Mouse (Mus musculus) kidney, adult 2 months (tissue): Measurements from ENCODE around the gene Havcr2. TPM values are rescaled to one million over a fixed set of nuclear protein-coding genes. Genes with fewer than 3 reads are reported as not detected.

Experiments used
- DNase-seq: peaks from one replicate; pipeline ENCODE4 v3.0.0; 2021
- H3K27ac ChIP-seq: fragments of 200-500 bp; 2 replicates; pipeline ENCODE4 v1.5.1; 2012; ENCODE audit warnings: low read depth, low read length, control low read depth, inconsistent platforms; ENCODE audit not compliant: insufficient read depth
- H3K27me3 ChIP-seq: fragments of 200-500 bp; replicated peaks from 2 replicates; pipeline ENCODE4 v1.6.1; 2012; ENCODE audit warnings: mild to moderate bottlenecking, moderate library complexity, low read length, inconsistent platforms; ENCODE audit not compliant: control insufficient read depth, insufficient read depth
- H3K36me3 ChIP-seq: fragments of 200-500 bp; 2 replicates; pipeline ENCODE4 v1.6.1; 2012; ENCODE audit warnings: mild to moderate bottlenecking, moderate library complexity, low read length, inconsistent platforms; ENCODE audit not compliant: control insufficient read depth, insufficient read depth
- H3K4me1 ChIP-seq: fragments of 200-500 bp; 2 replicates; pipeline ENCODE4 v1.6.1; 2011; ENCODE audit warnings: low read length; ENCODE audit not compliant: control insufficient read depth, insufficient read depth
- H3K4me3 ChIP-seq: fragments of 200-500 bp; 2 replicates; pipeline ENCODE4 v1.5.1; 2011; ENCODE audit warnings: mild to moderate bottlenecking, low read depth, low read length, control low read depth; ENCODE audit not compliant: insufficient read depth
- CTCF ChIP-seq: fragments of 200-500 bp; conservative IDR thresholded peaks from 2 replicates; pipeline ENCODE4 v1.5.1; 2011; ENCODE audit warnings: low read depth, mild to moderate bottlenecking, control low read depth, low read length, moderate library complexity, mixed read lengths; ENCODE audit not compliant: insufficient read depth, insufficient read length
- POLR2A ChIP-seq: fragments of 200-500 bp; IDR thresholded peaks from one replicate; pipeline ENCODE4 v1.6.1; 2011; ENCODE audit warnings: low read depth, low read length, control low read depth
- WGBS: fragments of 180-500 bp; shearing (Covaris S2); methylation state at CpG from one replicate; pipeline ENCODE4 v1.1.7; 2018; 5-methylcytosine and 5-hydroxymethylcytosine counted together
- polyA plus RNA-seq: library from polyadenylated mRNA; depleted of rRNA; stranded (reverse); fragments of >200 nt; gene quantifications from 2 replicates; pipeline ENCODE4 v1.2.3, GENCODE M21; 2012

Havcr2 gene
- polyA plus RNA-seq, 1 experiment, result 0.25 TPM

GRCm38 (mm10) chr11:46443979-46444378 is 10.8 kb upstream of the Havcr2 start:
- 65% methylated on average over 5 of the region's 5 CpGs for WGBS
- TF ChIP-seq CTCF (no peak), POLR2A (no peak)
- Histone ChIP-seq H3K27me3 (no peaks in the 10 kb centered on the region), H3K4me3 (no peak overlapping the region), H3K27ac (no peak overlapping the region), H3K36me3 (0 out of 2 replicates have a peak, but pooled peaks cover 3% of the 10 kb centered on the region), H3K4me1 (no peaks in the 10 kb centered on the region)
- no peak for DNase-seq

GRCm38 (mm10) chr11:46446150-46446549 is 8.6 kb upstream of the Havcr2 start:
- no peak overlapping the region for H3K27ac ChIP-seq
- WGBS, result 94% methylated on average over 6 of the region's 6 CpGs

GRCm38 (mm10) chr11:46447644-46448484 is 6.9 kb upstream of the Havcr2 start:
- Histone ChIP-seq H3K36me3 (0 out of 2 replicates have a peak, but pooled peaks cover 1% of the 10 kb centered on the region), H3K4me3 (no peak overlapping the region), H3K27ac (no peak overlapping the region)

More at GRCm38 (mm10) chr11:46446150-46446549, 8.6 kb upstream of the Havcr2 start:
- TF ChIP-seq POLR2A, result no peak
- TF ChIP-seq CTCF, result no peak
- Histone ChIP-seq H3K27me3 (no peaks in the 10 kb centered on the region), H3K4me3 (no peak overlapping the region), H3K36me3 (0 out of 2 replicates have a peak, but pooled peaks cover 3% of the 10 kb centered on the region), H3K4me1 (no peaks in the 10 kb centered on the region)
- DNase-seq, result no peak

GRCm38 (mm10) chr11:46449461-46450080 is 5.2 kb upstream of the Havcr2 start:
- TF ChIP-seq CTCF, result no peak
- no peak for TF ChIP-seq POLR2A
- H3K36me3 ChIP-seq, result 0 out of 2 replicates have a peak, but pooled peaks cover 1% of the 10 kb centered on the region
- H3K27ac ChIP-seq, result no peak overlapping the region
- H3K4me3 ChIP-seq, result no peak overlapping the region
- WGBS, result 88% methylated on average over 11 of the region's 11 CpGs
- DNase-seq, result no peak
- no peaks in the 10 kb centered on the region for H3K27me3 ChIP-seq
- no peaks in the 10 kb centered on the region for H3K4me1 ChIP-seq

More at GRCm38 (mm10) chr11:46447644-46448484, 6.9 kb upstream of the Havcr2 start:
- no peaks in the 10 kb centered on the region for H3K27me3 ChIP-seq
- no peak for TF ChIP-seq POLR2A
- TF ChIP-seq CTCF, result no peak
- WGBS, result 79% methylated on average over 13 of the region's 13 CpGs
- H3K4me1 ChIP-seq, result no peaks in the 10 kb centered on the region
- DNase-seq, result no peak

GRCm38 (mm10) chr11:46459960-46460359 is 5.2 kb downstream of the Havcr2 start:
- TF ChIP-seq CTCF (no peak), POLR2A (no peak)
- H3K4me1 ChIP-seq, result no peaks in the 10 kb centered on the region
- no peaks in the 10 kb centered on the region for H3K36me3 ChIP-seq
- H3K27me3 ChIP-seq, result no peaks in the 10 kb centered on the region
- no peak overlapping the region for H3K27ac ChIP-seq
- WGBS, result 57% methylated on average over 3 of the region's 3 CpGs
- H3K4me3 ChIP-seq, result no peak overlapping the region
- DNase-seq, result no peak

GRCm38 (mm10) chr11:46461362-46461761 is 6.6 kb downstream of the Havcr2 start:
- no peaks in the 10 kb centered on the region for H3K4me1 ChIP-seq
- H3K27ac ChIP-seq, result no peak overlapping the region
- DNase-seq, result no peak
- TF ChIP-seq POLR2A, result no peak
- TF ChIP-seq CTCF, result no peak
- H3K4me3 ChIP-seq, result no peak overlapping the region
- WGBS, result 63% methylated on average over 5 of the region's 5 CpGs
- no peaks in the 10 kb centered on the region for H3K36me3 ChIP-seq
- H3K27me3 ChIP-seq, result no peaks in the 10 kb centered on the region

- DNase-seq, result no peak
- Histone ChIP-seq H3K4me1 (no peaks in the 10 kb centered on the region), H3K27ac (no peak overlapping the region), H3K4me3 (no peak overlapping the region), H3K27me3 (no peaks in the 10 kb centered on the region), H3K36me3 (no peaks in the 10 kb centered on the region)
- WGBS, result 59% methylated on average over 5 of the region's 5 CpGs
- TF ChIP-seq CTCF, result no peak
- no peak for TF ChIP-seq POLR2A
Observed at GRCm38 (mm10) chr11:46461931-46462330, 7.2 kb downstream of the Havcr2 start.
